Mouse (Mus musculus) testis, adult 2 months (tissue): ENCODE measurements around the gene Naip5.
"Not testable (repeated sequence)": the region's sequence is repeated elsewhere in the genome, so short reads cannot be mapped to it uniquely, and the experiment has no call there.

Experiments used
- CTCF ChIP-seq: fragments of 200-500 bp; IDR thresholded peaks from 2 replicates; pipeline ENCODE4 v1.5.1; 2012; ENCODE audit warnings: low read depth, mild to moderate bottlenecking, inconsistent platforms, low read length, moderate library complexity; ENCODE audit not compliant: control insufficient read depth, insufficient read depth, insufficient replicate concordance
- POLR2A ChIP-seq: fragments of 200-500 bp; IDR thresholded peaks from 2 replicates; pipeline ENCODE4 v1.6.1; 2012; ENCODE audit warnings: low read depth, mild to moderate bottlenecking, inconsistent platforms, low read length, moderate library complexity; ENCODE audit not compliant: control insufficient read depth

GRCm38 (mm10) chr13:100166378-100166777 is 79.7 kb downstream of the Naip5 start:
- TF ChIP-seq POLR2A, CTCF: not testable (repeated sequence)
